Mouse (Mus musculus) cortical plate, adult 2 months (tissue): Measurements from ENCODE around the gene Chil1. TPM values are rescaled to one million over a fixed set of nuclear protein-coding genes. Genes with fewer than 3 reads are reported as not detected.
A peak's percentile ranks its signal among the peaks of the same experiment; 100 is the strongest.

Source experiments
- H3K27ac ChIP-seq: fragments of 200-500 bp; 2 replicates; pipeline ENCODE4 v1.5.1; 2012; ENCODE audit warnings: low read length, control low read depth, inconsistent platforms; ENCODE audit not compliant: insufficient read depth
- H3K4me1 ChIP-seq: fragments of 200-500 bp; 2 replicates; pipeline ENCODE4 v1.6.1; 2011; ENCODE audit warnings: low read length; ENCODE audit not compliant: control insufficient read depth, insufficient read depth
- H3K4me3 ChIP-seq: fragments of 200-500 bp; 2 replicates; pipeline ENCODE4 v1.5.1; 2011; ENCODE audit warnings: mild to moderate bottlenecking, low read length, control low read depth; ENCODE audit not compliant: insufficient read depth
- CTCF ChIP-seq: fragments of 200-500 bp; IDR thresholded peaks from 2 replicates; pipeline ENCODE4 v1.5.1; 2011; ENCODE audit warnings: mild to moderate bottlenecking, control low read depth, low read length; ENCODE audit not compliant: insufficient read depth; ENCODE audit errors: extremely low read depth
- POLR2A ChIP-seq: fragments of 200-500 bp; IDR thresholded peaks from 2 replicates; pipeline ENCODE4 v1.6.1; 2011; ENCODE audit warnings: mild to moderate bottlenecking, low read length, control low read depth; ENCODE audit not compliant: insufficient read depth; ENCODE audit errors: extremely low read depth
- polyA plus RNA-seq: library from polyadenylated mRNA; depleted of rRNA; stranded (reverse); fragments of >200 nt; gene quantifications from 2 replicates; pipeline ENCODE4 v1.2.3, GENCODE M21; 2012

The Chil1 gene
- polyA plus RNA-seq, 1 experiment = 18.1 TPM

- Histone ChIP-seq H3K4me1 (peaks cover 2% of the 10 kb centered on the region), H3K27ac (no peak overlapping the region), H3K4me3 (no peak overlapping the region)
- TF ChIP-seq CTCF (no peak), POLR2A (no peak)
These were observed 42.8 kb downstream of the Chil1 start for GRCm38 (mm10) chr1:134224649-134225227.

- Histone ChIP-seq H3K27ac (no peak overlapping the region), H3K4me1 (peaks cover 7% of the 10 kb centered on the region), H3K4me3 (no peak overlapping the region)
- TF ChIP-seq POLR2A (no peak), CTCF (no peak)
These were observed 43.4 kb downstream of the Chil1 start for GRCm38 (mm10) chr1:134225375-134225774.

GRCm38 (mm10) chr1:134226739-134227138 lies 44.8 kb downstream of the Chil1 start:
- Histone ChIP-seq H3K4me1 (peaks cover 8% of the 10 kb centered on the region), H3K27ac (no peak overlapping the region), H3K4me3 (no peak overlapping the region)
- TF ChIP-seq POLR2A (no peak), CTCF (no peak)

- TF ChIP-seq CTCF (no peak), POLR2A (no peak)
- Histone ChIP-seq H3K27ac (no peak overlapping the region), H3K4me3 (peak overlapping the region; percentile 7; the same call in 1 of the 2 replicates), H3K4me1 (peaks cover 8% of the 10 kb centered on the region)
These were observed 48.0 kb downstream of the Chil1 start for GRCm38 (mm10) chr1:134229806-134230575.

GRCm38 (mm10) chr1:134230638-134231228 lies 48.8 kb downstream of the Chil1 start:
- no peak for TF ChIP-seq POLR2A
- TF ChIP-seq CTCF = no peak
- H3K4me3 ChIP-seq = peak overlapping the region; percentile 7; the same call in 1 of the 2 replicates
- H3K27ac ChIP-seq = 0 out of 2 replicates have a peak overlapping the region, but pooled peaks have one; percentile 3
- peaks cover 8% of the 10 kb centered on the region for H3K4me1 ChIP-seq

- no peak overlapping the region for H3K27ac ChIP-seq
- no peak for TF ChIP-seq CTCF
- TF ChIP-seq POLR2A = no peak
- H3K4me1 ChIP-seq = peaks cover 8% of the 10 kb centered on the region
- peak overlapping the region; percentile 7; the same call in 1 of the 2 replicates for H3K4me3 ChIP-seq
These were observed 49.3 kb downstream of the Chil1 start for GRCm38 (mm10) chr1:134231270-134231669.

- no peak for TF ChIP-seq CTCF
- no peak for TF ChIP-seq POLR2A
- Histone ChIP-seq H3K4me1 (peaks cover 8% of the 10 kb centered on the region), H3K27ac (no peak overlapping the region), H3K4me3 (no peak overlapping the region; the same call in 1 of the 2 replicates)
These were observed 49.7 kb downstream of the Chil1 start for GRCm38 (mm10) chr1:134231681-134232080.

GRCm38 (mm10) chr1:134232326-134232725 lies 50.4 kb downstream of the Chil1 start:
- Histone ChIP-seq H3K4me1 (peaks cover 8% of the 10 kb centered on the region), H3K27ac (peak overlapping the region; percentile 85), H3K4me3 (peak overlapping the region; percentile 87)
- TF ChIP-seq CTCF (no peak), POLR2A (no peak)

- Histone ChIP-seq H3K27ac (peak overlapping the region; percentile 85), H3K4me1 (peaks cover 8% of the 10 kb centered on the region), H3K4me3 (peak overlapping the region; percentile 87)
- TF ChIP-seq POLR2A (peak; percentile 46; the same call in 1 of the 2 replicates), CTCF (no peak)
These were observed 51.0 kb downstream of the Chil1 start for GRCm38 (mm10) chr1:134232778-134233531.
